Mouse (Mus musculus) myocyte (in vitro differentiated cells): ENCODE results near the gene Slc16a12.

ENCODE experiments used
- CEBPB ChIP-seq: IDR thresholded peaks from 2 replicates; pipeline ENCODE4 v1.6.1; 2011; ENCODE audit warnings: mild to moderate bottlenecking, moderate library complexity; ENCODE audit not compliant: poor library complexity, insufficient read depth, severe bottlenecking
- E2F4 ChIP-seq: IDR thresholded peaks from one replicate; pipeline ENCODE4 v1.6.1; 2011; ENCODE audit warnings: mild to moderate bottlenecking, control low read depth, moderate library complexity; ENCODE audit not compliant: insufficient read depth
- MYOD1 ChIP-seq, 3 experiments: IDR thresholded peaks; one replicate each; pipeline ENCODE4 v1.6.1; 2011; ENCODE audit warnings: control low read depth in 2 of 3, low read depth in 2 of 3, mild to moderate bottlenecking in 2 of 3, moderate library complexity in 1 of 3; ENCODE audit not compliant: insufficient read length in 2 of 3, control insufficient read depth in 1 of 3
- POLR2A ChIP-seq: IDR thresholded peaks from one replicate; pipeline ENCODE4 v1.6.1; 2011; ENCODE audit warnings: low read depth, mild to moderate bottlenecking, control low read depth, moderate library complexity; ENCODE audit not compliant: insufficient read length
- POLR2AphosphoS2 ChIP-seq: IDR thresholded peaks from one replicate; pipeline ENCODE4 v1.6.1; 2011; ENCODE audit warnings: low read depth, control low read depth; ENCODE audit not compliant: insufficient read length

DNA sequence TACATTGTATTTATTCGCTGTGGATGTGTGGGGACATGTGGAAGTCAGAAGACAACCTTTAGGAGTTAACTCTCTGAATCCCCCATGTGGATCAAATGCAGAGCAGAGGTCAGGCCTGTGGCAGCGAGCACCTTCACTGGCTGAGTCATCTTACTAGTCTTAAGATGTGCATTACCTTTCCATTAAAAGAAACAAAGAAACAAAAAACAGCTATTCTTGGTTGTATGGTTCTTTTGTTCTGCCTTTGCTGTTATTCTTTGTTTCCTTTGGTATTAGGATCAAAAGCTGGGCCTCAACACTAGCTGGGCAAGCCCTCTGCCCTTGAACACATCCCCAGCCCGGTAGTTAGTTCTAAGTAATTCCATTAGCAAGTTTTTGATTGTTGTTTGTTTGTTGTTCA, 9.2 kb downstream of the Slc16a12 start:
- TF ChIP-seq POLR2A (no peak), CEBPB (no peak), E2F4 (no peak), MYOD1 (IDR thresholded peaks at IDR 0.05; ENCODE audit: control insufficient read depth in 1 of 3, insufficient read length in 2 of 3, low read depth in 2 of 3) (no peak), POLR2AphosphoS2 (no peak)
